Mouse (Mus musculus) G1E-ER4 (cell line): ENCODE measurements around the gene Mtfmt. TPM values are rescaled to one million over a fixed set of nuclear protein-coding genes. Genes with fewer than 3 reads are reported as not detected.

ENCODE experiments used
- GATA1 ChIP-seq: IDR thresholded peaks from one replicate; pipeline ENCODE4 v1.8.0; 2012; ENCODE audit warnings: low read length, inconsistent platforms
- polyA plus RNA-seq: library from polyadenylated mRNA; stranded (reverse); fragments of >175 nt; gene quantifications from 2 replicates; pipeline ENCODE4 v1.2.3, GENCODE M21; 2012

The Mtfmt gene
- 8.3 and 11.7 TPM in 2 replicates for polyA plus RNA-seq

DNA sequence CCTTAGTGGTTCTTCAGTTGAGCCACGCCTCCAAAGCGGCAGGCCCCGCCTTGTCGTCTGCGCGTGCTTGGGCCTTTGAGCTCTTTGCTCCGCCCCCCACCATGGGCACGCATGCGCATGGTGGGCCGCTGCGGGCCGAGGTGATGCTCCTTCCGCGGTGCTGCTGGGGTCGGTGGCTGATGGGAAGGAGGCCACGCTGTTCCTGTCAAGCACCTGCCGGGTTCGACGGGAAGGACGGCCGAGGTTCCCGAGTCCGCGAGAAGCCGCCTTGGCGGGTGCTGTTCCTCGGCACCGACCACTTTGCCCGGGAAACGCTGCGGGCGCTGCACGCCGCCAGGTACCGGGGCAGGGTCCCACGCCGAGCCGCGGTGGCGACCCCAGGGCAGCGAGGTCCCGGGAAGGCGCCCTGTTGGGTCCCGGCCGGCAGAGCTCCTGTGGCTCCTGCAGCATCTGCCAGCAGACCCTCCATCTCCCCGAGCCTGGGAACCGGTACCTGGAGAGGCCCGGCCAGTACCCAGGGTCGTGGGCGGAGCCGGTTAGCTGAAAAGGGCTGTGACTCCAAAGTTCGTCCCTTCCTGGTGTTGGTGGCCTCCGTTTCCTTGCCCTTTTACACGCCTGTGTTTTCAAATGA is at the start of gene Mtfmt:
Gene Mtfmt (plus strand): TSS at position 112 of the 631 bp plus-strand sequence.
- TF ChIP-seq GATA1, result no peak

DNA sequence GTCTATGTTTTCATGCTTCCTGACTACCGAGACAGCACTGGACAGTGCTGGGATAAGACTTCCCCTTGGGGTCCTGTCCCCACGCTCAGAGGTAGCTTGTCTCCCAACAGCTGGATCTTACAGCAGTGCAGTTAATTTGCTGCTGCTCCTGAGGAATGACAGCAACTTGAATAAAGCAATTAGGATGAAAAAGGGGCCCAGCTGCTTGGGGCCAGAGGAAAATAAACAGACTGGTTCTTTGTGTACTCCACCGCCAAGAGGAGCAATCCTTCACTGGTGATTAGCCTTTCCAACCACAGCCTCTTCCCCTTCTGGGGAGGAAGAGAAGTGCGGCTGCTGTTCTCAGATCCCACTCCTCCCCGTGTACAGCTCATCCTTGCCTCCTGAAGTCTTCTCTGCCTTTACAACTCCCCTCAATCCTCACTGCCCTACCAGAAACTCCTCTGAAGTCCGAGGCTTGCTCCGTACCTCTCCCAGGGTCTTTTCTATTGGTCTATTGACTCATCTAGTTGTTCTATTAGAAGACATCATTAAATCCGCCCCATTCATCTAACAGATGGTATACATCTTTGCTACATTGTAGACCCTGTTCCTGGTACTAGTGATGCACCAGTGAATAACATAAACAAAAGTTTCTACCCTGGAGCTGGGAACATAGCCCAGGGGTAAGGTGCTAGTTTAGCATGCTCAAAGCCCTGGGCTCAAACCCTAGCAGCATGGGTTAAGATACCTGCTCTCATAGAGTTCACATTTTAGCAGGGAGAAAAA is 49.0 kb upstream of the Mtfmt start:
- TF ChIP-seq GATA1, result no peak

DNA sequence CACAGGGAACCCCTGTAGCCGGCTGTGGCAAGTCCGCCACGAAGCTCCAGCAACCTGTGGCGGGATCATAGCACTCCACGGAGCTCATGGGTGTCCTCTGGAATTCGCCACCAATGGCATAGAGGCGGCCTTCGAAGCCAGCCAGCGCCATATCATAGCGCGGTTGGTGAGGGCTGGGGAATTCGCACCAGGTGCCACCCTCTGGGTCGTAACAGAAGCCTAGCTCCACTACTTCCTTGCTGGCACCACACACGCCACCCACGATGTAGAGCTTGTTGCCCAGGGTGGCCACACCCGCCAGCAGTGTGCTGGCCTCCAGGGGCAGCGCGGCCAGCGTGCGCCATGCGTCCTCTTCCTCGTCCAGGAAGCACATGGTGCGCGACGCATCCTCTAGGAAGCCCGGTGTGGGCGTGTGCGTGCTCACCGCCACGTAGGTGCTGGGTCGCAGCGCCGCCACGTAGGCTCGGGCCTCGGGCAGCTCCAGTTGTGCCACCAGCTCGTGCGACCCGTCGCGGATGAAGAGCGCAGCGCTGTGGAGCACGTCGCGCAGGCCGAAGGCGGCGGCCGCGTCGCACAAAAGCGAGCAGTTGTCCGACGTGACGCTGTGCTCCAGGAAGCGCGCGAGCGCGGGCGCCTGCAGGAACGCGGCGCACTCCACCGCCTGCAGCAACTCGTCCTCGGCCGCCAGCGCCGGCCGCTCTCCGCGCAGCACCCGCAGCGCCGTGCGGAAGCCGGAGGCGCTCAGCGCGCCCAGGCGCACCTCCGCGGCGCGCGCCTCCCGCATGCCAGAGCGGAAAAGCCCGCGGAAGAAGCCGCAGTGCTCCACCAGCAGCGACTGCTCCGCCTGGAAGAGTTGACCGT is 44.6 kb upstream of the Mtfmt start:
- no peak for TF ChIP-seq GATA1

DNA sequence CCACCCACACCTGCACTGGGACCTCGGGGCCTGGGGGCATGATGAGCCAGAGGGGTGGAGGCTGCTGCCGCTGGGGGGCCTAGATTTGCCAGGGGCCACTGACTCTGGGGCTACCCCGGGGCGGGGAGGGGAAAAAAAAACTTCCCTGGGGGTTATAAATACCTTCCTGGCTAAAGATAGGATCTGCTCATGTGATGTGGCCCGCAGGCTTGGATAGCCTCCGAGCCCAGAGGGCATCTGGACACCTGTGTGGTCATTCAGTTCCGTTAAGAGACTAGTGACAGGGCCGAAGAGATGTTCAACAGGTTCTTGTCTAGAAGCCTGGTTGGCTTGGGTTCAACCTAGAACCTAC is 44.0 kb upstream of the Mtfmt start, which contains the start of gene Kbtbd13:
Gene Kbtbd13 (minus strand): TSS at position 40 of the 352 bp plus-strand sequence.
- TF ChIP-seq GATA1, result no peak

- TF ChIP-seq GATA1, result no peak
Observed at GRCm38 (mm10) chr9:65392638-65393364, 42.8 kb upstream of the Mtfmt start.

DNA sequence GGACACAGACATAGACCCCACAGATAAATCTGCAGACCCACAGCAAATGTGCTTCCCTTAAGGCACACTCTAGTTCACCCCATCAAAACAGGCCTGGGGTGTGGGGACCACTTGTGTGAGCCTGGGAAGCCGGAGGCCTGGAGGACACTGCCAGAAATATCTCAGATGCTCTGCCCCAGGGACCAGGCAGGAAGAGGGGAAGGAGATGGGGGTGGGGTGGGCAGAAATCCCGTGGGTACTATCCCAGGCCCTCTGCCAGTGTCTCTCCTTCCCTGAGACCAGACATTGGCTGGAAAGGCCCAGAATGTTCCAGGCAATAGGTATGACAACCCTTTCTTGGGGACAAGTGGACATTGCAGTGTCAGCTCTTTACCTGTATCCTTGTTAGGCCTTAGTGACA is 42.0 kb upstream of the Mtfmt start:
- no peak for TF ChIP-seq GATA1

DNA sequence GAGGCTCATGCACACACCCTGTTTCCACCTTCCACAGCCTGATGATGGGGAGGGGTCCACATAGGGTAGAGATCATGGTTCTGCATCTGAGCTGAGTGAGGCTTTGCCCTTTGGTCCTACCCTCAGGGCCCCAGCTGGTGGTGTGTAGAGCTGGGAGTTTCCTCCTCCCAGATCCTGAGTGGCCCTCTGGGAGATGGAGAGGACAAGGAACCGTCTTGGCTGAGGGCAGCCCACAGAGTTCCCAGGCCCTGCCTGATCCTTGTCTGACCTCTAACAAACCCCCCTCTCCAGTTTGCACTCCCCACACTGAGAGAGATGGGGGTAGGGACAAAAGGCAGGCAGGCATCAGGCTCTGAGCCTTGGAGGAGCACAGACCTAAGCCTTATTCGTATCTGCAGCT is 41.2 kb upstream of the Mtfmt start:
- no peak for TF ChIP-seq GATA1

DNA sequence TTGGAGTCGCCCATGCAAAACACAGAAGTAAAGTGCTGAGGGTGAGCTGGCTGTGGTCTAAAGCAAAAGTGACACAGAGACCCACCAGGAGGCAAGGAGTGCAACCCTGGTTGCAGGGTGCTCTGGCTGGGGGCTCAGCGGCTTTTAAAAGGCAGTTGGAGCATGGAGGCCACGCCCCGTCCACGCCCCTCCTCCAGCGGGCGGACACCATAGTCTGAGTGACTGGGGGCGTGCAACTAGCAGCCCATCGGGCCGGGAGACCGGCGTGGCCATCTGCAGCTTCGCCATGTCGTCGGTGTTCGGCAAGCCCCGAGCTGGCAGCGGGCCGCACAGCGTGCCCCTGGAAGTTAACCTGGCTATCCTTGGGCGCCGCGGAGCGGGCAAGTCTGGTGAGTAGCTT is 37.3 kb upstream of the Mtfmt start, which contains the start of gene Rasl12:
Gene Rasl12 (plus strand): TSS at position 228 of the 400 bp plus-strand sequence.
- no peak for TF ChIP-seq GATA1

DNA sequence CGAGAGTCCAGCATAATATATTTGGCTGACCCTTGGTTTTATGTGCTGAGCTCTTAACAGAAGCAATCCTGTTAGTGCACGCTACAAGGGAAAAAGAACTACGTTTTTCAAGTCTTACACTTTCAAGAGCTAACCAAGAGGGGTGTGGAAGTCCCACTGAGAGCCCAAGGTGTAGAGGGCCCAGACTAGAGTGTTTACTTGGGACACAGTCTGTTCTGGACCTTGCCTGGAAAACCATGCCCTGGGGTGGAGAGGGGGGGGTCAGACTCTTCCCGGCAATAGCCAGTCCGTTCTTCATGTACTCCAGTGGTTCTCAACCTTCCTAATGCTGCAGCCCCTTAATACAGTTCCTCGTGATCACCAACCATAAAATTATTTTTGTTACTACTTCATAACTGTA is 35.6 kb upstream of the Mtfmt start:
- no peak for TF ChIP-seq GATA1

DNA sequence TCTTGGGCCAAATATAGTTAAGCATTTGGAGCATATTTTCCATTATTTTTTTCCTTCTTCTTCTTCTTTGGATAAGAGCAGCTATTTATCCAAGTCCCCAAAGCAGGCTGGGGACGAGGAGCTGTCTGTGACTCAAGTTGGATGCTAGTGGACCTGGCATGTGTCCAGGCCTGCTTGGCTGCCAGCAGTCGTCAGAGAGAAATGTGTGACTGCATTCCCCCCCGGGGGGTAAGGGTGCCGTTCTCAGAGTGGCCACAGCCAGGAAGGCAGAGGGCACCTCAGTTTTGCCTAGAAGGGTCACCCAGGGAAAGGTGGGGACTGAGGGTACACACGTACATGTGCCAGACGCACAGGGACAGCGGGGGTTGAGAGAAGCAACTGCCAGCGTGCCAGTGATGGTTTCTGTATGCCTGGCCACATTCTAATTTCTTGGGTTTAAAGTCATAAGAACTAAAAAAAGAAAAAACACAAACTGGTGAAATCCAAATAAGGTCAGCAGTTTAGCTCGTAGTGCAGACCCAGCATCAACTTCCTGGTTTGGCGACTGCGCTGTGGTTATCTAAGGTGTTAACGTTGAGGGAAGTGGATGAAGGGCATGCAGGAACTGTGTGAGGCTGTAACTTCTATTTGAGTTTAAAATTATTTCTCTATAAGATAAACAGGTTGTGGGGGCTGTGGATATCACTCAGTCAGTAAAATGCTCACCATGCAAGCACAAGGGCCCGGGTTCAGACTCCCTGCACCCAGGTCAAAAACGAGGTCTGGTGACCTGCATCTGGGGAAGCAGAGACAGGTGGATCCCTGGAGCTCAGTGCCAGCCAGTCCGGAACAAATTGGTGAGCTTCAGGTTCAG is 31.0 kb upstream of the Mtfmt start:
- no peak for TF ChIP-seq GATA1

GRCm38 (mm10) chr9:65405184-65405449 is 30.5 kb upstream of the Mtfmt start:
- TF ChIP-seq GATA1, result no peak

- TF ChIP-seq GATA1, result no peak
Observed at GRCm38 (mm10) chr9:65407327-65407726, 28.3 kb upstream of the Mtfmt start.

DNA sequence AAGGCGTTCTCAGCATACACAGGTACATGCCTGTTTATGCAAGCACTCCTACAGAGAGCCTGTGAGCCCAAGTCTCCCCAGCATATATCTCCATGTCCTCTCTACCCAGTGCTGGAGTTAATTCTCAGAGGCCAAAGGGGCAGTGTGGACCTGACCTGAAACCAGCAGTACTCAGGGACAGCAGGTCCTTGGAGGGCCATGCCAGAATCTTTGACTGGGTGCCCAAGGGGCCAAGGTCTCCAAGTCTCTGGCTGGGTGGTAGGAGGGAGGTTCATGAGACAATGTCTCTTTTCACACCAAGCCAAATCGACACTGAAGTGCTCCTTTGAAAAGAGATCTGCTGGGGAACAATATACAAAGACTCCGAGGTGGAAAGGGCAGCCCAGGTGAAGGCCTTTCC is 27.7 kb upstream of the Mtfmt start:
- no peak for TF ChIP-seq GATA1

GRCm38 (mm10) chr9:65408871-65409295 is 26.7 kb upstream of the Mtfmt start:
- TF ChIP-seq GATA1, result no peak

- no peak for TF ChIP-seq GATA1
Observed at GRCm38 (mm10) chr9:65410378-65410777, 25.2 kb upstream of the Mtfmt start.
